Mouse (Mus musculus) MEL (cell line): ENCODE data around the gene Cpped1.

Source experiments
- BHLHE40 ChIP-seq: IDR thresholded peaks from 2 replicates; pipeline ENCODE4 v1.6.1; 2012; ENCODE audit warnings: low read depth, mild to moderate bottlenecking, inconsistent platforms, low read length, improper control_type of control experiment, borderline replicate concordance
- USF1 ChIP-seq: IDR thresholded peaks from 2 replicates; pipeline ENCODE4 v1.6.1; 2014; ENCODE audit warnings: low read depth, mild to moderate bottlenecking, inconsistent platforms, low read length, improper control_type of control experiment, moderate library complexity

DNA sequence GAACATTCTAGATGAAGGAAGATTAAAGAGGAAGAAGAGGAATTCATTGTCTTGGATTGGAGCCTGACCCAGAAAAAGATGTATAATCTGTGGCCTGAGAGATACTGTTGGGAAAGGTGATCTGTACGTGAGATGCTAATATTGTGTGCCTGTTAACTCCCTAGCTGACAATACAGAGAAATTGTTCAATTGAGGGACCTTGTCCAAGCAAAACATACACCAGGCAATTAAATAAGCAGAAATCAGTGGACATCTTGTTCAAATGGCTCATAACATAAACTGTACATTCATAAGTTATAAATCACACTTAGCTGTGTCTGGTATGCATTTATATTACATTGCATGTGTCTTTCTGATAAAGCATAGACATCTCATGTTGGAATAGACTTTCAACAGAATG, 134.9 kb downstream of the Cpped1 start:
- TF ChIP-seq USF1 = no peak
- no peak for TF ChIP-seq BHLHE40
